Mouse (Mus musculus) regulatory T cell (primary cell): ENCODE measurements at regions not wholly inside any gene's neighbourhood (a gene's known extent, or its start where the extent isn't known, plus 50 kb on each side); places are given as distances from the start of the nearest gene placed in this dataset.

Source experiments
- in situ Hi-C: fragments of 300-600 bp; cut with MboI, MseI; formaldehyde crosslinking; loops from one replicate; pipeline ENCODE4 v1.15.1; 2025; ENCODE audit warnings: high pct_unique_total_duplicates

GRCm38 (mm10) chr13:99583841-99584240, 67.5 kb upstream of the Map1b start:
- in situ Hi-C loops, result no loop called here

- in situ Hi-C loops, result no loop called here
These were observed 64.0 kb upstream of the Map1b start for GRCm38 (mm10) chr13:99580296-99580695.

- in situ Hi-C loops, result no loop called here
These were observed 63.3 kb upstream of the Map1b start for GRCm38 (mm10) chr13:99579596-99580175.

GRCm38 (mm10) chr13:99577686-99578085, 61.3 kb upstream of the Map1b start:
- in situ Hi-C loops, result no loop called here

GRCm38 (mm10) chr13:99573021-99573420, 56.7 kb upstream of the Map1b start:
- in situ Hi-C loops, result no loop called here

GRCm38 (mm10) chr13:99572381-99572780, 56.0 kb upstream of the Map1b start:
- in situ Hi-C loops, result no loop called here
